Mouse (Mus musculus): Measurements from ENCODE around the gene Prdm16. TPM values are rescaled to one million over a fixed set of nuclear protein-coding genes. Genes with fewer than 3 reads are reported as not detected.
A peak's percentile ranks its signal among the peaks of the same experiment; 100 is the strongest.

The Prdm16 gene
- 11.8 and 13.1 TPM in 2 replicates for polyA plus RNA-seq (2015; fragmentation: Nextera tagmentation; extraction: Ambion mirVana)

- H3K27me3 ChIP-seq (ENCODE audit: control insufficient read depth, insufficient read depth, low read depth, low read length) = peaks cover 68% of the 10 kb centered on the region
- under 1% methylated on average over 44 of the region's 47 CpGs for WGBS
- H3K9me3 ChIP-seq (replicated peaks; ENCODE audit: control insufficient read depth, low read length, poor library complexity, severe bottlenecking) = no peaks in the 10 kb centered on the region
- H3K9ac ChIP-seq (ENCODE audit: low read depth, low read length) = peak within 1 kb of the TSS; percentile 62
- no peaks in the 10 kb centered on the region for H3K36me3 ChIP-seq (ENCODE audit: control insufficient read depth, insufficient read depth, low read length)
- no peak for ATAC-seq
- H3K4me3 ChIP-seq (ENCODE audit: low read depth, low read length) = peak within 1 kb of the TSS; percentile 41
- H3K4me2 ChIP-seq (ENCODE audit: low read length) = peak within 1 kb of the TSS; percentile 62
- peaks cover 25% of the 10 kb centered on the region for H3K4me1 ChIP-seq (ENCODE audit: control insufficient read depth, insufficient read depth, low read length)
- peak within 1 kb of the TSS; percentile 76 for H3K27ac ChIP-seq (ENCODE audit: low read length)
These were observed at the start of gene Prdm16 for GRCm38 (mm10) chr4:154636721-154637311. Gene Prdm16, minus strand, starts transcription at chr4:154636873.

- H3K36me3 ChIP-seq (ENCODE audit: control insufficient read depth, insufficient read depth, low read length) = no peaks in the 10 kb centered on the region
- H3K27ac ChIP-seq (ENCODE audit: low read length) = no peak overlapping the region
- H3K4me2 ChIP-seq (ENCODE audit: low read length) = no peak overlapping the region
- WGBS = 91% methylated on average over 5 of the region's 5 CpGs
- no peak overlapping the region for H3K9ac ChIP-seq (ENCODE audit: low read depth, low read length)
- H3K4me1 ChIP-seq (ENCODE audit: control insufficient read depth, insufficient read depth, low read length) = no peaks in the 10 kb centered on the region
- ATAC-seq = no peak
- H3K9me3 ChIP-seq (replicated peaks; ENCODE audit: control insufficient read depth, low read length, poor library complexity, severe bottlenecking) = no peaks in the 10 kb centered on the region
- H3K4me3 ChIP-seq (ENCODE audit: low read depth, low read length) = no peak overlapping the region
- H3K27me3 ChIP-seq (ENCODE audit: control insufficient read depth, insufficient read depth, low read depth, low read length) = peaks cover 3% of the 10 kb centered on the region; the same call in 1 of the 2 replicates
These were observed 46.5 kb upstream of the Prdm16 start for GRCm38 (mm10) chr4:154683068-154683752.

- 44% methylated on average over 14 of the region's 14 CpGs for WGBS
- ATAC-seq = no peak
These were observed 45.6 kb upstream of the Prdm16 start for GRCm38 (mm10) chr4:154682311-154682710.

GRCm38 (mm10) chr4:154675441-154676000 is 38.8 kb upstream of the Prdm16 start:
- H3K27ac ChIP-seq (ENCODE audit: low read length) = 0 out of 2 replicates have a peak overlapping the region, but pooled peaks have one; percentile 28
- no peak for ATAC-seq

More at GRCm38 (mm10) chr4:154682311-154682710, 45.6 kb upstream of the Prdm16 start:
- no peaks in the 10 kb centered on the region for H3K4me1 ChIP-seq (ENCODE audit: control insufficient read depth, insufficient read depth, low read length)
- H3K4me2 ChIP-seq (ENCODE audit: low read length) = no peak overlapping the region
- H3K4me3 ChIP-seq (ENCODE audit: low read depth, low read length) = no peak overlapping the region
- no peak overlapping the region for H3K27ac ChIP-seq (ENCODE audit: low read length)
- H3K9me3 ChIP-seq (replicated peaks; ENCODE audit: control insufficient read depth, low read length, poor library complexity, severe bottlenecking) = no peaks in the 10 kb centered on the region
- no peaks in the 10 kb centered on the region for H3K36me3 ChIP-seq (ENCODE audit: control insufficient read depth, insufficient read depth, low read length)
- H3K27me3 ChIP-seq (ENCODE audit: control insufficient read depth, insufficient read depth, low read depth, low read length) = no peaks in the 10 kb centered on the region; the same call in 1 of the 2 replicates
- H3K9ac ChIP-seq (ENCODE audit: low read depth, low read length) = no peak overlapping the region

GRCm38 (mm10) chr4:154674966-154675365 is 38.3 kb upstream of the Prdm16 start:
- H3K27ac ChIP-seq (ENCODE audit: low read length) = no peak overlapping the region
- H3K4me3 ChIP-seq (ENCODE audit: low read depth, low read length) = no peak overlapping the region
- no peak overlapping the region for H3K9ac ChIP-seq (ENCODE audit: low read depth, low read length)
- peak overlapping the region; percentile 18; the same call in 1 of the 2 replicates for H3K4me2 ChIP-seq (ENCODE audit: low read length)
- no peaks in the 10 kb centered on the region for H3K9me3 ChIP-seq (replicated peaks; ENCODE audit: control insufficient read depth, low read length, poor library complexity, severe bottlenecking)
- H3K36me3 ChIP-seq (ENCODE audit: control insufficient read depth, insufficient read depth, low read length) = no peaks in the 10 kb centered on the region
- H3K4me1 ChIP-seq (ENCODE audit: control insufficient read depth, insufficient read depth, low read length) = peaks cover 11% of the 10 kb centered on the region
- ATAC-seq = no peak
- WGBS = 19% methylated on average over 15 of the region's 15 CpGs
- H3K27me3 ChIP-seq (ENCODE audit: control insufficient read depth, insufficient read depth, low read depth, low read length) = peaks cover 4% of the 10 kb centered on the region

More at GRCm38 (mm10) chr4:154675441-154676000, 38.8 kb upstream of the Prdm16 start:
- peaks cover 11% of the 10 kb centered on the region for H3K4me1 ChIP-seq (ENCODE audit: control insufficient read depth, insufficient read depth, low read length)
- no peak overlapping the region for H3K4me3 ChIP-seq (ENCODE audit: low read depth, low read length)
- no peaks in the 10 kb centered on the region for H3K36me3 ChIP-seq (ENCODE audit: control insufficient read depth, insufficient read depth, low read length)
- no peak overlapping the region for H3K4me2 ChIP-seq (ENCODE audit: low read length)
- no peaks in the 10 kb centered on the region for H3K9me3 ChIP-seq (replicated peaks; ENCODE audit: control insufficient read depth, low read length, poor library complexity, severe bottlenecking)
- H3K9ac ChIP-seq (ENCODE audit: low read depth, low read length) = 0 out of 2 replicates have a peak overlapping the region, but pooled peaks have one; percentile 6
- peaks cover 4% of the 10 kb centered on the region for H3K27me3 ChIP-seq (ENCODE audit: control insufficient read depth, insufficient read depth, low read depth, low read length)
- WGBS = 54% methylated on average over 10 of the region's 10 CpGs

- H3K4me2 ChIP-seq (ENCODE audit: low read length) = peak overlapping the region; percentile 18
- peaks cover 11% of the 10 kb centered on the region for H3K4me1 ChIP-seq (ENCODE audit: control insufficient read depth, insufficient read depth, low read length)
- H3K9me3 ChIP-seq (replicated peaks; ENCODE audit: control insufficient read depth, low read length, poor library complexity, severe bottlenecking) = no peaks in the 10 kb centered on the region
- H3K4me3 ChIP-seq (ENCODE audit: low read depth, low read length) = no peak overlapping the region
- H3K36me3 ChIP-seq (ENCODE audit: control insufficient read depth, insufficient read depth, low read length) = no peaks in the 10 kb centered on the region
- H3K27me3 ChIP-seq (ENCODE audit: control insufficient read depth, insufficient read depth, low read depth, low read length) = peaks cover 4% of the 10 kb centered on the region
- H3K27ac ChIP-seq (ENCODE audit: low read length) = no peak overlapping the region
- WGBS = 1% methylated on average over 12 of the region's 12 CpGs
- H3K9ac ChIP-seq (ENCODE audit: low read depth, low read length) = no peak overlapping the region
- no peak for ATAC-seq
These were observed 37.9 kb upstream of the Prdm16 start for GRCm38 (mm10) chr4:154674541-154674940.

GRCm38 (mm10) chr4:154673986-154674385 is 37.3 kb upstream of the Prdm16 start:
- Histone ChIP-seq H3K9ac (ENCODE audit: low read depth, low read length) (no peak overlapping the region), H3K27ac (ENCODE audit: low read length) (no peak overlapping the region), H3K4me1 (ENCODE audit: control insufficient read depth, insufficient read depth, low read length) (peaks cover 11% of the 10 kb centered on the region), H3K4me2 (ENCODE audit: low read length) (no peak overlapping the region), H3K27me3 (ENCODE audit: control insufficient read depth, insufficient read depth, low read depth, low read length) (peaks cover 4% of the 10 kb centered on the region), H3K4me3 (ENCODE audit: low read depth, low read length) (no peak overlapping the region), H3K9me3 (replicated peaks; ENCODE audit: control insufficient read depth, low read length, poor library complexity, severe bottlenecking) (no peaks in the 10 kb centered on the region), H3K36me3 (ENCODE audit: control insufficient read depth, insufficient read depth, low read length) (no peaks in the 10 kb centered on the region)
- WGBS = 77% methylated on average over 4 of the region's 4 CpGs
- ATAC-seq = no peak

- no peak overlapping the region for H3K27ac ChIP-seq (ENCODE audit: low read length)
- no peak for ATAC-seq
- H3K4me1 ChIP-seq (ENCODE audit: control insufficient read depth, insufficient read depth, low read length) = peaks cover 11% of the 10 kb centered on the region
- no peaks in the 10 kb centered on the region for H3K9me3 ChIP-seq (replicated peaks; ENCODE audit: control insufficient read depth, low read length, poor library complexity, severe bottlenecking)
- H3K4me2 ChIP-seq (ENCODE audit: low read length) = no peak overlapping the region
- no peak overlapping the region for H3K4me3 ChIP-seq (ENCODE audit: low read depth, low read length)
- H3K27me3 ChIP-seq (ENCODE audit: control insufficient read depth, insufficient read depth, low read depth, low read length) = peaks cover 4% of the 10 kb centered on the region
- no peak overlapping the region for H3K9ac ChIP-seq (ENCODE audit: low read depth, low read length)
- H3K36me3 ChIP-seq (ENCODE audit: control insufficient read depth, insufficient read depth, low read length) = no peaks in the 10 kb centered on the region
- 55% methylated on average over 1 of the region's 1 CpGs for WGBS
These were observed 35.4 kb upstream of the Prdm16 start for GRCm38 (mm10) chr4:154672027-154672426.

All from midbrain, embryonic 16.5 days (tissue).